Mouse (Mus musculus): ENCODE measurements around the gene Ralb.

The Ralb gene

GRCm38 (mm10) chr1:119494024-119494711, 10.4 kb downstream of the Ralb start:
- DNase-seq (ENCODE audit: low read depth, low spot score): no peak

- no peak for DNase-seq (ENCODE audit: low read depth, low spot score)
Measured at GRCm38 (mm10) chr1:119492505-119492904, 12.1 kb downstream of the Ralb start.

- peak; percentile 20 for DNase-seq (ENCODE audit: low read depth, low spot score)
Measured at GRCm38 (mm10) chr1:119492097-119492496, 12.5 kb downstream of the Ralb start.

- DNase-seq (ENCODE audit: low read depth, low spot score): no peak
Measured at GRCm38 (mm10) chr1:119490765-119491164, 13.8 kb downstream of the Ralb start.

- no peak for DNase-seq (ENCODE audit: low read depth, low spot score)
Measured at GRCm38 (mm10) chr1:119487917-119488590, 16.5 kb downstream of the Ralb start.

GRCm38 (mm10) chr1:119485825-119486224, 18.8 kb downstream of the Ralb start:
- no peak for DNase-seq (ENCODE audit: low read depth, low spot score)

- DNase-seq (ENCODE audit: low read depth, low spot score): no peak
Measured at GRCm38 (mm10) chr1:119484457-119484856, 20.1 kb downstream of the Ralb start.

GRCm38 (mm10) chr1:119482891-119483290, 21.7 kb downstream of the Ralb start:
- DNase-seq (ENCODE audit: low read depth, low spot score): peak; percentile 16

GRCm38 (mm10) chr1:119481205-119481932, 23.2 kb downstream of the Ralb start:
- no peak for DNase-seq (ENCODE audit: low read depth, low spot score)

GRCm38 (mm10) chr1:119480678-119481077, 23.9 kb downstream of the Ralb start:
- DNase-seq (ENCODE audit: low read depth, low spot score): no peak

GRCm38 (mm10) chr1:119479641-119480040, 25.0 kb downstream of the Ralb start:
- DNase-seq (ENCODE audit: low read depth, low spot score): no peak

- peak; percentile 71 for DNase-seq (ENCODE audit: low read depth, low spot score)
Measured at GRCm38 (mm10) chr1:119476905-119477353, 27.7 kb downstream of the Ralb start.

GRCm38 (mm10) chr1:119474671-119475070, 29.9 kb downstream of the Ralb start:
- no peak for DNase-seq (ENCODE audit: low read depth, low spot score)

GRCm38 (mm10) chr1:119472648-119473047, 31.9 kb downstream of the Ralb start:
- no peak for DNase-seq (ENCODE audit: low read depth, low spot score)

GRCm38 (mm10) chr1:119471793-119472396, 32.7 kb downstream of the Ralb start:
- DNase-seq (ENCODE audit: low read depth, low spot score): no peak

GRCm38 (mm10) chr1:119463386-119463785, 41.2 kb downstream of the Ralb start:
- peak; percentile 35 for DNase-seq (ENCODE audit: low read depth, low spot score)

GRCm38 (mm10) chr1:119460062-119460461, 44.5 kb downstream of the Ralb start:
- no peak for DNase-seq (ENCODE audit: low read depth, low spot score)

GRCm38 (mm10) chr1:119457993-119458605, 46.5 kb downstream of the Ralb start:
- peak; percentile 62 for DNase-seq (ENCODE audit: low read depth, low spot score)

GRCm38 (mm10) chr1:119457528-119457855, 47.1 kb downstream of the Ralb start:
- peak; percentile 18 for DNase-seq (ENCODE audit: low read depth, low spot score)

- DNase-seq (ENCODE audit: low read depth, low spot score): peak; percentile 31
Measured at GRCm38 (mm10) chr1:119456671-119457527, 47.7 kb downstream of the Ralb start.

- no peak for DNase-seq (ENCODE audit: low read depth, low spot score)
Measured at GRCm38 (mm10) chr1:119453731-119454130, 50.9 kb downstream of the Ralb start.
